Mouse (Mus musculus) stomach, postnatal 0 days (tissue): ENCODE measurements around the gene Dlg1. TPM values are rescaled to one million over a fixed set of nuclear protein-coding genes. Genes with fewer than 3 reads are reported as not detected.
A peak's percentile ranks its signal among the peaks of the same experiment; 100 is the strongest.

ENCODE experiments used
- ATAC-seq: fragments of 200-750 bp; cut with Nextera tagmentation; 2 replicates; pipeline ENCODE4 v1.8.0; 2017; ENCODE audit not compliant: low FRiP score, low TSS enrichment
- DNase-seq: peaks from one replicate; pipeline ENCODE4 v3.0.0-alpha.2; 2016; ENCODE audit warnings: low spot score
- H3K27ac ChIP-seq: fragments of 300-500 bp; sonication (generic); replicated peaks from 2 replicates; pipeline ENCODE4 v1.5.1; 2014; ENCODE audit warnings: mild to moderate bottlenecking, control low read depth
- H3K27me3 ChIP-seq: fragments of 300-500 bp; sonication (generic); 2 replicates; pipeline ENCODE4 v1.6.1; 2014; ENCODE audit warnings: low read length; ENCODE audit not compliant: control insufficient read depth, insufficient read depth
- H3K36me3 ChIP-seq: fragments of 300-500 bp; sonication (generic); 2 replicates; pipeline ENCODE4 v1.6.1; 2014; ENCODE audit warnings: low read length, mixed read lengths; ENCODE audit not compliant: control insufficient read depth, insufficient read depth
- H3K4me1 ChIP-seq: fragments of 300-500 bp; sonication (generic); replicated peaks from 2 replicates; pipeline ENCODE4 v1.6.1; 2014; ENCODE audit warnings: antibody characterized with exemption; ENCODE audit not compliant: control insufficient read depth, insufficient read depth
- H3K4me2 ChIP-seq: fragments of 300-500 bp; sonication (generic); replicated peaks from 2 replicates; pipeline ENCODE4 v1.6.1; 2014; ENCODE audit warnings: low read depth, mild to moderate bottlenecking, control low read depth, moderate library complexity
- H3K4me3 ChIP-seq: fragments of 300-500 bp; sonication (generic); 2 replicates; pipeline ENCODE4 v1.5.1; 2014; ENCODE audit warnings: low read depth, low read length, control low read depth
- H3K9ac ChIP-seq: fragments of 300-500 bp; sonication (generic); 2 replicates; pipeline ENCODE4 v1.6.1; 2014; ENCODE audit warnings: mild to moderate bottlenecking, low read length, control low read depth, mixed read lengths
- H3K9me3 ChIP-seq: fragments of 300-500 bp; sonication (generic); 2 replicates; pipeline ENCODE4 v1.6.1; 2016; ENCODE audit warnings: low read length; ENCODE audit not compliant: control insufficient read depth
- CTCF ChIP-seq: IDR thresholded peaks from 2 replicates; pipeline ENCODE4 v1.5.1; 2016; ENCODE audit warnings: antibody characterized with exemption, low read depth, mild to moderate bottlenecking, moderate library complexity
- EP300 ChIP-seq: optimal IDR thresholded peaks from 2 replicates; pipeline ENCODE3; 2016; ENCODE audit warnings: antibody characterized with exemption
- WGBS: fragments of 180-500 bp; shearing (Covaris S2); extraction: QIAGEN DNeasy Blood & Tissue Kit; methylation state at CpG from one replicate; pipeline ENCODE4 v1.1.7; 2014; 5-methylcytosine and 5-hydroxymethylcytosine counted together
- polyA plus RNA-seq: library from polyadenylated mRNA; unstranded; fragments of >200 nt; fragmentation: Nextera tagmentation; extraction: Ambion mirVana; gene quantifications from 2 replicates; pipeline ENCODE4 v1.2.1, GENCODE M21; 2015

Gene Dlg1
- polyA plus RNA-seq, 1 experiment from 2014 or later: 11.8 TPM

DNA sequence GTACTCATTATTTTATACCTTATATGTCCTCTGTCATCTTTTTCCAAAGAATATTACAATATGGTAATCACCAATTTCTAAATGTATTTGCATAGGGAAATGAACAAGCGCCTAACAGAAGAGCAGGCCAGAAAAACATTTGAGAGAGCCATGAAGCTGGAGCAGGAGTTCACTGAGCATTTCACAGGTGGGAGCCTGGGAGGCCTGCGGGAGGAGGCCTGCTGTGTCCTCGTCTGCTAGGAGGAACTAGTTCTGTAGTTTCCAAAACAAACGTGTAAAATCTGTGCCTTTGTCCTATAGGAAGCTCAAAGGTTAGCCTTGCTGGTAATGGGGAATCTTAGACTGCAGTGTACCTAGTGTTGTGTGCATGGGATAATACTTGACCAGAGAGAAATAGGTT is 204.5 kb downstream of the Dlg1 start:
- no peak overlapping the region for H3K4me2 ChIP-seq
- H3K9ac ChIP-seq: no peak overlapping the region
- no peak overlapping the region for H3K4me3 ChIP-seq
- no peaks in the 10 kb centered on the region for H3K9me3 ChIP-seq
- peaks cover 8% of the 10 kb centered on the region; the same call in 1 of the 2 replicates for H3K36me3 ChIP-seq
- no peak overlapping the region for H3K27ac ChIP-seq
- no peak for TF ChIP-seq EP300
- no peak for TF ChIP-seq CTCF
- no peaks in the 10 kb centered on the region for H3K27me3 ChIP-seq
- 71% methylated on average over 4 of the region's 4 CpGs for WGBS
- DNase-seq: no peak
- no peak for ATAC-seq
- no peaks in the 10 kb centered on the region for H3K4me1 ChIP-seq

DNA sequence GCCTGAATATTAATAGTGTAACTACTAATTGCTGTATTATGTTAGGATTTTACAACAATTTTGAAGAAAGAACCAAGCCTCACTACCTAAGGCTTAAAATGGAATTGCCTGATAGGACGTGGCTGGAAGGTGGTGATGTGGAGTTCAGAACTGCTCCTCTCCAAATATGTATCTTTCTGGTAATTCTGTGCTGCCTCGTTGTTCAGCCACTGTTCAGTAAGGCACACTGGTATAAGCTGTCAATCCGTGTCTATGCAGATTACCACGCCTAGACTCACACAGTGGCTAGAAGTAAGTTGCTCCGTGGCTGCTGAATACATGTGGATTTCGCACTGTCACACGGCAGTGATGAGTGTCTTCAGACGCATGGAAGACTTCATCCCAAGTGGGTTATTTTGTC is 210.5 kb downstream of the Dlg1 start:
- Histone ChIP-seq H3K4me3 (no peak overlapping the region), H3K27me3 (no peaks in the 10 kb centered on the region), H3K4me1 (no peaks in the 10 kb centered on the region), H3K9me3 (no peaks in the 10 kb centered on the region), H3K36me3 (0 out of 2 replicates have a peak, but pooled peaks cover 3% of the 10 kb centered on the region), H3K27ac (no peak overlapping the region), H3K9ac (no peak overlapping the region), H3K4me2 (no peak overlapping the region)
- no peak for DNase-seq
- ATAC-seq: no peak
- no peak for TF ChIP-seq CTCF
- TF ChIP-seq EP300: no peak
- 92% methylated on average over 8 of the region's 8 CpGs for WGBS

DNA sequence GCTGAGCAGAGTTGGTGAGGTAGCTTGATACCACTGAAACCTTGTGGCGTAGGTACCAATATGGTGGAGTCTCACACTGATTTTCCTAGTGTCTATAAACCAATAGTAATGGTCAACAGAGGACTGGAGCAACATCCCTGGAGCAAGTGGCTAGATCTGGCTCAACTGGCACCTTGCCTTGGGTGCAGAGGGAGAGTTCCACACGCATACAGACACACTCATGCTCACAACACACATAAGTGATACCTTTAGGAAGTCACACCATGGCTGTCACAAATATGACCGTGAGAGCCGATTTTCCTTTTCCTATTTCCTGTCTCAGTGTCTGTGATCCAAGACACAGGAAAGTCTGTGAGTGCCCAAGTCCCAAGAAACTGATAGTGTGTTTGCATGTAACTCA is 212.1 kb downstream of the Dlg1 start:
- Histone ChIP-seq H3K27me3 (no peaks in the 10 kb centered on the region), H3K4me2 (no peak overlapping the region), H3K4me1 (no peaks in the 10 kb centered on the region), H3K9ac (no peak overlapping the region), H3K9me3 (no peaks in the 10 kb centered on the region), H3K36me3 (0 out of 2 replicates have a peak, but pooled peaks cover 3% of the 10 kb centered on the region), H3K27ac (no peak overlapping the region), H3K4me3 (no peak overlapping the region)
- TF ChIP-seq EP300: no peak
- TF ChIP-seq CTCF: no peak
- ATAC-seq (no peak), DNase-seq (no peak)
- WGBS: 93% methylated on average over 4 of the region's 4 CpGs

DNA sequence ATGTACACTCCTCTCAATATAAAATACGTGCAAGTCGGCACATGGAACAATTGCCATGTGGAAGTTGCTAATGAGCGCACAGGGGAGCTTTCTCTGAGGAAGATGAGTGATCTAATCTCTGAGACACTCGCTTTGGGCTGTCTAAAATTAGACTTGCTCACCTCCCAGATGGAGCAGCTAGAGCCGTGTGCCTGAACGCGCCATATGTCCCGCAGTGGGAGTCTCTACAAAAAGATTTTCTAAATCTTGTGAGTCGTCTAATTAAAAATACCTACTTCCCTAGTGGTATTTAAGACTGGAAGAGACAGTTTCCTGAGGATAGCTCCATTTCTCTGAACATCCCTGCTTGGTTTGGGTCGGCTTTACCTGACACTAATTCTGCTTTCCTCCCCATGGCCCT is 213.1 kb downstream of the Dlg1 start:
- no peaks in the 10 kb centered on the region for H3K4me1 ChIP-seq
- no peak overlapping the region for H3K27ac ChIP-seq
- no peak overlapping the region for H3K4me3 ChIP-seq
- ATAC-seq (no peak), DNase-seq (no peak)
- H3K27me3 ChIP-seq: no peaks in the 10 kb centered on the region
- WGBS: 73% methylated on average over 10 of the region's 10 CpGs
- H3K9me3 ChIP-seq: no peaks in the 10 kb centered on the region
- no peak overlapping the region for H3K4me2 ChIP-seq
- TF ChIP-seq CTCF (no peak), EP300 (no peak)
- no peaks in the 10 kb centered on the region for H3K36me3 ChIP-seq
- H3K9ac ChIP-seq: no peak overlapping the region

DNA sequence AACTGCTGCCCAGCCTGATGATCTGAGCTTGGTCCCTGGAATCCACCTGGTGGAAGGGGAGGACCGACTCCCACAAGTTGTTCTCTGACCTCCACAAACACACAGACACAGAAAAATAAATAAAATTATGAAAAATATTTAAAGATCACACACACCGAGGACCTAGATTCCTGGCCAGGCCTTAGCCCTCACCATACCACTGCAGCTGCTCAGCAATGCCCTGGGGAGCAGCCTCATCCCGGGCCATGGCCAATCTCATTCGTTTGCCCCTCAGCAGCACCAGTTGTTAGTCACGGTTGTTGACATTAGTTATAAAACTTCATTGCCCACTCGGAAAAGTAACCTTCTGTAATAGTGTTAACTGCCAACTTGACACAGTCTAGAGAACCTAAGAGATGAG is 214.8 kb downstream of the Dlg1 start:
- Histone ChIP-seq H3K27me3 (no peaks in the 10 kb centered on the region), H3K9ac (no peak overlapping the region), H3K36me3 (no peaks in the 10 kb centered on the region), H3K27ac (no peak overlapping the region), H3K9me3 (no peaks in the 10 kb centered on the region), H3K4me2 (no peak overlapping the region), H3K4me3 (no peak overlapping the region), H3K4me1 (no peaks in the 10 kb centered on the region)
- 61% methylated on average over 6 of the region's 6 CpGs for WGBS
- no peak for TF ChIP-seq EP300
- TF ChIP-seq CTCF: no peak
- ATAC-seq (no peak), DNase-seq (no peak)

DNA sequence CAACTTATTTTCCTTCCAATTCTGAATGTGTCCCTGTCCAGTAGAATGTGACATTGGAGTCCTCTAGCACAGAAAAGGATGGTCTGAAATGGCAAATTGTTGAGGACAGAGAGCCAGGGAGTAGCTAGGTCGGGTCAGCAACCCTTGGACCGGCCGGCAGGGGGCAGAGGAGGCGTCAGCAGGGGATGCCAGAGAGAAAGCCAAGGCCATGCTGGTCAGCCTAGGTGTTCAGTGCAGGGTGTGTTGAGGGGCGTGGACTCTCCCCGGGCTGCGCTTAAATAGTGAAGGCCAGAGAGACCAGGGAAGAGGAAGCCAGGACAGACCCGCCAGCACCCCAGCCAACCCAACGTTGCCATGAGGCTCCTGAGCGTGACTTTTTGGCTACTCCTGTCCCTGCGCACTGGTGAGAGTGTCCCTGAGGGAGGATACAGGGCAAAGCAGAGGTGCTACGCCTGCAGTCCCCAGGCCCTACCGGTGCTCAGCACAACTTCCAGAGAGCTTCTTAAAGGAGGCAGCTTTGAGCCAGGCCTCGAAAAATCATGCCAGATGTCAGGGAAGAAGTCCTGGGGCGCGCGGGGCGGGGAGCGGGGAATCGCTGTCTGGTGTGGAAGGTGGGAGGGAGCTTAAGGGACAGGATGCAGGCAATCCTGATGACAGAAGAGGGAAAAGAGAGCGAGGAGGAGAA is 215.5 kb downstream of the Dlg1 start, which contains the start of gene Meltf:
Meltf (plus strand) TSS at position 238 of the 685 bp plus-strand sequence.
- no peak within 1 kb of the TSS for H3K9ac ChIP-seq

More for the DNA sequence above, 215.5 kb downstream of the Dlg1 start, which contains the start of gene Meltf:
- DNase-seq (peak; percentile 89), ATAC-seq (peak; percentile 87)
- Histone ChIP-seq H3K27ac (no peak within 1 kb of the TSS), H3K36me3 (no peaks in the 10 kb centered on the region), H3K4me1 (no peaks in the 10 kb centered on the region), H3K4me2 (no peak within 1 kb of the TSS), H3K9me3 (no peaks in the 10 kb centered on the region), H3K4me3 (no peak within 1 kb of the TSS), H3K27me3 (no peaks in the 10 kb centered on the region)
- no peak for TF ChIP-seq EP300
- peak; percentile 94 for TF ChIP-seq CTCF
- WGBS: 31% methylated on average over 21 of the region's 21 CpGs
